Mouse (Mus musculus): Measurements from ENCODE around the gene Tfeb.

DNA sequence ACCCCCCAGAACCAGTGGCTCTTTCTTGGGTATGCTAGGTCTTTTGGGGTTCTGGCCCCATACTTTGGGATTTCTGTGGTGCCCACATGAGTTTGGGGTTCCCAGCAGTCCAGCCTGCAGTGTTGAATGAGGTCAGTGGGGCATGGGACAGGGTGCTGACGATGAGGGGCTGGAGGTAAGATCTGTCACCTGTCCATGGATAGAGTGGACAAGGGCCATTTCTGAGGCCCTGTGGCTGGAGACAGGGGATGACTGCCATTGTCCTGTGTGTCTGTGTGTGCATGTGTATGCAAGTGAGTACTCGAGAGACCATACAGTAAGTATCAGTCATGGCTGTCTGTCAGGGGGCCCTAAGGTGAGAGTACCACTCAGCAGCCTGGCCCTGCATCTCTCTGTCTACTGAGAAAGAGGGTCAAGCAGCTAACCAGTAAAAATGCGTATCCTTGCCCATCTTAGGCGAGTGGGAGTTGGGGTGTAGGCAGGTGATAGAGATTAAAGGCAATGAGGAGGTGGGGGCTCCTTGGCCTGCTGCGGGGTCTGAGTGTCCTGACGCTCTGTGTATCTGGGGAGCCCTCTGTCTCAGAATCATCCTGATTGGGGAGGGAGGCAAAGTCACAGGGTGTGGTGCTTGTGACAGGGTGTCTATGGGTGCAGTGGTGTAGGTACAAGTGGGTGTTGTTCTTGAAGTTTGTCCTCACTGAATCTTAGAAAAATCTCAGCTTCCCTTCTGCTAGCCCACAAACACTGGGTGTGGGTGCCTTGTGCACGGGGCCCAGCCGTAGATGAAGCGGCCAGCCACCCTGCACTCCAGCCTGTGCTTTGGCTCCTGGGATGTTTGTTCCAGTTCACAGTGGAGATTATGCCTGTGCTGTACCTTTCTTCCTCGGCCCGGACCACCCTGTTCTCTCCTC is 32.8 kb downstream of the Tfeb start:
- no peak for TF ChIP-seq CTCF (conservative IDR thresholded peaks at IDR 0.05 in 1 of 2, IDR thresholded peaks at IDR 0.05 in 1 of 2; ENCODE audit: low read depth in 2 of 2, low read length in 2 of 2)
- TF ChIP-seq POLR2A (IDR thresholded peaks at IDR 0.05; ENCODE audit: low read depth, low read length) = no peak
- TF ChIP-seq ETS1 (conservative IDR thresholded peaks at IDR 0.05; ENCODE audit: low read depth, low read length) = no peak
- TF ChIP-seq PAX5 (IDR thresholded peaks at IDR 0.05; ENCODE audit: low read length) = no peak
- TF ChIP-seq MYC (IDR thresholded peaks at IDR 0.05; ENCODE audit: low read depth, low read length) = no peak
- TF ChIP-seq E2F4 (IDR thresholded peaks at IDR 0.05; ENCODE audit: insufficient replicate concordance, low read depth, low read length) = no peak
- TF ChIP-seq BHLHE40 (IDR thresholded peaks at IDR 0.05; ENCODE audit: low read depth, low read length) = no peak
- TF ChIP-seq ELF1 (IDR thresholded peaks at IDR 0.05; ENCODE audit: low read depth, low read length) = no peak

Data from CH12.LX (cell line).